Mouse (Mus musculus) brown adipose tissue, adult 24 weeks (tissue): ENCODE data around the gene Ugdh. TPM values are rescaled to one million over a fixed set of nuclear protein-coding genes. Genes with fewer than 3 reads are reported as not detected.

Experiments
- H3K27ac ChIP-seq: fragments of 200-500 bp; replicated peaks from 2 replicates; pipeline ENCODE4 v1.5.1; 2012; ENCODE audit warnings: low read depth, mild to moderate bottlenecking, low read length
- H3K4me1 ChIP-seq: fragments of 200-500 bp; 2 replicates; pipeline ENCODE4 v1.6.1; 2012; ENCODE audit warnings: low read length, mixed read lengths; ENCODE audit not compliant: control insufficient read depth, insufficient read depth, insufficient read length
- H3K4me3 ChIP-seq: fragments of 200-500 bp; 2 replicates; pipeline ENCODE4 v1.5.1; 2012; ENCODE audit warnings: low read depth, mild to moderate bottlenecking, low read length, moderate library complexity; ENCODE audit not compliant: insufficient read depth
- polyA plus RNA-seq: library from polyadenylated mRNA; stranded (reverse); fragments of >200 nt; gene quantifications from 2 replicates; pipeline ENCODE4 v1.2.4, GENCODE M21; 2012; ENCODE audit not compliant: missing spikeins, insufficient read depth, insufficient read length

Gene Ugdh
- polyA plus RNA-seq, 1 experiment, result 29.1 TPM

GRCm38 (mm10) chr5:65447826-65448225 lies 12.1 kb upstream of the Ugdh start:
- Histone ChIP-seq H3K27ac (no peak overlapping the region), H3K4me3 (no peak overlapping the region), H3K4me1 (no peaks in the 10 kb centered on the region)

- Histone ChIP-seq H3K4me3 (no peak overlapping the region), H3K27ac (no peak overlapping the region), H3K4me1 (no peaks in the 10 kb centered on the region)
Measured at GRCm38 (mm10) chr5:65446756-65447155, 11.0 kb upstream of the Ugdh start.

- Histone ChIP-seq H3K4me1 (no peaks in the 10 kb centered on the region), H3K4me3 (no peak overlapping the region), H3K27ac (no peak overlapping the region)
Measured at GRCm38 (mm10) chr5:65444981-65445380, 9.2 kb upstream of the Ugdh start.

- Histone ChIP-seq H3K4me3 (no peak overlapping the region), H3K4me1 (peaks cover 3% of the 10 kb centered on the region; the same call in 1 of the 2 replicates), H3K27ac (no peak overlapping the region)
Measured at GRCm38 (mm10) chr5:65438041-65438440, 2.3 kb upstream of the Ugdh start.

- H3K4me1 ChIP-seq, result peaks cover 3% of the 10 kb centered on the region; the same call in 1 of the 2 replicates
- H3K4me3 ChIP-seq, result peak overlapping the region; percentile 95
- no peak overlapping the region for H3K27ac ChIP-seq
Measured at GRCm38 (mm10) chr5:65435363-65435805, 365 bp downstream of the Ugdh start.

- H3K4me3 ChIP-seq, result peak overlapping the region; percentile 95
- H3K27ac ChIP-seq, result no peak overlapping the region
- peaks cover 3% of the 10 kb centered on the region; the same call in 1 of the 2 replicates for H3K4me1 ChIP-seq
Measured at GRCm38 (mm10) chr5:65434471-65435362, 1.0 kb downstream of the Ugdh start.

GRCm38 (mm10) chr5:65429441-65429840 lies 6.3 kb downstream of the Ugdh start:
- Histone ChIP-seq H3K4me1 (no peaks in the 10 kb centered on the region), H3K4me3 (no peak overlapping the region), H3K27ac (no peak overlapping the region)

- Histone ChIP-seq H3K4me3 (no peak overlapping the region), H3K4me1 (no peaks in the 10 kb centered on the region), H3K27ac (no peak overlapping the region)
Measured at GRCm38 (mm10) chr5:65428321-65428720, 7.4 kb downstream of the Ugdh start.

- Histone ChIP-seq H3K27ac (no peak overlapping the region), H3K4me3 (no peak overlapping the region), H3K4me1 (no peaks in the 10 kb centered on the region)
Measured at GRCm38 (mm10) chr5:65425251-65425650, 10.5 kb downstream of the Ugdh start.

GRCm38 (mm10) chr5:65424215-65424614 lies 11.5 kb downstream of the Ugdh start:
- H3K27ac ChIP-seq, result no peak overlapping the region
- H3K4me3 ChIP-seq, result no peak overlapping the region

GRCm38 (mm10) chr5:65422803-65423202 lies 12.9 kb downstream of the Ugdh start:
- H3K4me3 ChIP-seq, result no peak overlapping the region
- no peak overlapping the region for H3K27ac ChIP-seq
- H3K4me1 ChIP-seq, result no peaks in the 10 kb centered on the region

More at GRCm38 (mm10) chr5:65424215-65424614, 11.5 kb downstream of the Ugdh start:
- no peaks in the 10 kb centered on the region for H3K4me1 ChIP-seq

- Histone ChIP-seq H3K4me3 (no peak overlapping the region), H3K4me1 (no peaks in the 10 kb centered on the region), H3K27ac (no peak overlapping the region)
Measured at GRCm38 (mm10) chr5:65420822-65421221, 14.9 kb downstream of the Ugdh start.

- H3K4me3 ChIP-seq, result no peak overlapping the region
- H3K27ac ChIP-seq, result no peak overlapping the region
- H3K4me1 ChIP-seq, result no peaks in the 10 kb centered on the region
Measured at GRCm38 (mm10) chr5:65419136-65419535, 16.6 kb downstream of the Ugdh start.

- Histone ChIP-seq H3K4me3 (no peak overlapping the region), H3K27ac (no peak overlapping the region), H3K4me1 (no peaks in the 10 kb centered on the region)
Measured at GRCm38 (mm10) chr5:65415653-65416458, 19.9 kb downstream of the Ugdh start.

GRCm38 (mm10) chr5:65407989-65408388 lies 27.8 kb downstream of the Ugdh start:
- Histone ChIP-seq H3K4me1 (no peaks in the 10 kb centered on the region), H3K27ac (no peak overlapping the region), H3K4me3 (no peak overlapping the region)
